Mouse (Mus musculus) embryonic facial prominence, embryonic 13.5 days (tissue): ENCODE measurements around the gene Creg2. TPM values are rescaled to one million over a fixed set of nuclear protein-coding genes. Genes with fewer than 3 reads are reported as not detected.
"Not testable (repeated sequence)": the region's sequence is repeated elsewhere in the genome, so short reads cannot be mapped to it uniquely, and the experiment has no call there.

Experiments used
- ATAC-seq: fragments of 200-750 bp; cut with Nextera tagmentation; 2 replicates; pipeline ENCODE4 v1.8.0; 2017; ENCODE audit warnings: low read depth; ENCODE audit not compliant: insufficient number of reproducible peaks, insufficient read depth, low FRiP score, low TSS enrichment
- H3K27ac ChIP-seq: fragments of 300-500 bp; sonication (generic); 2 replicates; pipeline ENCODE4 v1.5.1; 2015; ENCODE audit warnings: moderate library complexity, mild to moderate bottlenecking, inconsistent platforms
- H3K27me3 ChIP-seq: fragments of 300-500 bp; sonication (generic); 2 replicates; pipeline ENCODE4 v1.6.1; 2015; ENCODE audit warnings: mild to moderate bottlenecking, inconsistent platforms
- H3K36me3 ChIP-seq: fragments of 300-500 bp; sonication (generic); 2 replicates; pipeline ENCODE4 v1.6.1; 2015; ENCODE audit warnings: mild to moderate bottlenecking, inconsistent platforms
- H3K4me1 ChIP-seq: fragments of 300-500 bp; sonication (generic); 2 replicates; pipeline ENCODE4 v1.6.1; 2015; ENCODE audit warnings: inconsistent platforms
- H3K4me2 ChIP-seq: fragments of 300-500 bp; sonication (generic); 2 replicates; pipeline ENCODE4 v1.6.1; 2015; ENCODE audit warnings: moderate library complexity, mild to moderate bottlenecking, inconsistent platforms
- H3K4me3 ChIP-seq: fragments of 300-500 bp; sonication (generic); 2 replicates; pipeline ENCODE4 v1.5.1; 2015; ENCODE audit warnings: mild to moderate bottlenecking, inconsistent platforms
- H3K9ac ChIP-seq: fragments of 300-500 bp; sonication (generic); 2 replicates; pipeline ENCODE4 v1.6.1; 2015; ENCODE audit warnings: mild to moderate bottlenecking, inconsistent platforms
- H3K9me3 ChIP-seq: fragments of 300-500 bp; sonication (generic); 2 replicates; pipeline ENCODE4 v1.6.1; 2016; ENCODE audit warnings: inconsistent platforms
- WGBS: fragments of 180-500 bp; shearing (Covaris S2); methylation state at CpG from one replicate; pipeline ENCODE4 v1.1.7; 2015; ENCODE audit warnings: mixed read lengths; 5-methylcytosine and 5-hydroxymethylcytosine counted together
- polyA plus RNA-seq: library from polyadenylated mRNA; unstranded; fragments of >200 nt; fragmentation: Nextera tagmentation; extraction: Ambion mirVana; gene quantifications from 2 replicates; pipeline ENCODE4 v1.2.1, GENCODE M21; 2015

Creg2 gene
- polyA plus RNA-seq, 1 experiment from 2014 or later: 0.22 TPM

DNA sequence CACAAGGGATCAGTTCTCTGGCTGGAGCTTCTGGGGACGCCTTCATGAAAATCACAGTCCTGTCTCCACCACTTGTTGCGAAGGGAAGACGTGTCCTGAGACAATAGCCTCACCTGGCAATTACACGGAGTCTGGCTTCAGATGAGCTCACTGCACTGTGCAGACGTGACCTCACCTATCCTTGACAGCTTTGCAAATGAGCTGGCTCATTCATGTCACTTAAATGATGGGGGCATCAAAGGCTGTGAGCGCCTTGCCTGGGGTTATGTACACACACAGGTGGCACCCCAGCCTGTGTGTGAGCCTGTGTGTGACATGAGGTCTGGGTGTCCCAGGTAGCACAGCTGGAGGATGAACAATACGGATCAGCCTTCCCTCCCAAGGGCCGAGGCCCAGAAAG, 27.6 kb upstream of the Creg2 start:
- Histone ChIP-seq H3K9me3 (no peaks in the 10 kb centered on the region), H3K4me3 (no peak overlapping the region), H3K4me1 (no peaks in the 10 kb centered on the region), H3K27ac (no peak overlapping the region), H3K36me3 (no peaks in the 10 kb centered on the region), H3K9ac (no peak overlapping the region), H3K27me3 (no peaks in the 10 kb centered on the region), H3K4me2 (no peak overlapping the region)
- ATAC-seq: no peak
- WGBS: 64% methylated on average over 8 of the region's 8 CpGs

- Histone ChIP-seq H3K9me3 (no peaks in the 10 kb centered on the region), H3K9ac (no peak overlapping the region), H3K27me3 (no peaks in the 10 kb centered on the region), H3K4me3 (no peak overlapping the region), H3K36me3 (no peaks in the 10 kb centered on the region), H3K4me2 (no peak overlapping the region), H3K4me1 (no peaks in the 10 kb centered on the region), H3K27ac (no peak overlapping the region)
- ATAC-seq: no peak
- 84% methylated on average over 5 of the region's 5 CpGs for WGBS
These were observed 25.1 kb upstream of the Creg2 start for GRCm38 (mm10) chr1:39676221-39676876.

- Histone ChIP-seq H3K36me3 (no peaks in the 10 kb centered on the region), H3K27me3 (no peaks in the 10 kb centered on the region), H3K9ac (no peak overlapping the region), H3K4me1 (no peaks in the 10 kb centered on the region), H3K9me3 (no peaks in the 10 kb centered on the region), H3K4me2 (no peak overlapping the region), H3K4me3 (no peak overlapping the region), H3K27ac (no peak overlapping the region)
- no peak for ATAC-seq
- WGBS: 80% methylated on average over 9 of the region's 9 CpGs
These were observed 21.3 kb upstream of the Creg2 start for GRCm38 (mm10) chr1:39672362-39673105.

DNA sequence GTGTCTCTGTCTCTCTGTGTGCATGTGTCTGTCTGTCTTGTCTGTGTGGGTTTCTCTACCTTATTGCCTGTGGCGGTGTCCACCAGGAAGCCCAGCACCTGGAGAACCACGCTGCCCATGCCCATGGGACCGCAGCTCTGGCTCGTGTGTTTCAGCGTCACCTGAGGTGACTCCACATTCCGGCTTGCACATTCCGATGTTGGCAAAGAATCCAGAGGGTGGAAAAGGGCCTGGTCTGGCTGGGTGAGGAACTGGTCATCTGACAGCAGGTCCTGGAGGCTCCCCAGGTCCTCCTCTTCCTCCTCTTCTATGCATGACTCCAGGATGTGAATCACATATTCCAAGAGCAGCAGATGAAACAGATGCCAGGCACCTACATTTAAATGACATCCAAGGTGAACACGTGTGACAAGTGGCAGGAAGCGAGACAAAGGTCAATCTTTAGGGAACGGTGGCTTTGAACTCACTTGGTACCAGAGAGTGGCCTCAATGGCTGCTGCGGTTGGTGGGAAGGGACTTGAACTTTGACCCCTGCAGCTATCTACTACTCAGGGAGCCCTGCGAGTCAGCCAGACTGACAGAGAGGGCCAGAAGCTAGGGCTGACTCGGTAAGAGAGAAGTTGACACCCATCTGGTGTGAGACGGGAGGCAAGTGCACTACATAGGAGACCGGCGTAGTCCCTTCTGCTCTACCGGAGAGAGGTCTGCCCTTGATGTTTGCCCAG, 19.1 kb upstream of the Creg2 start:
- H3K9ac ChIP-seq: no peak overlapping the region
- no peaks in the 10 kb centered on the region for H3K9me3 ChIP-seq
- no peak overlapping the region for H3K4me2 ChIP-seq
- WGBS: 88% methylated on average over 17 of the region's 17 CpGs
- H3K27me3 ChIP-seq: no peaks in the 10 kb centered on the region
- no peak overlapping the region for H3K4me3 ChIP-seq
- no peaks in the 10 kb centered on the region for H3K4me1 ChIP-seq
- H3K27ac ChIP-seq: no peak overlapping the region
- ATAC-seq: no peak
- no peaks in the 10 kb centered on the region for H3K36me3 ChIP-seq

DNA sequence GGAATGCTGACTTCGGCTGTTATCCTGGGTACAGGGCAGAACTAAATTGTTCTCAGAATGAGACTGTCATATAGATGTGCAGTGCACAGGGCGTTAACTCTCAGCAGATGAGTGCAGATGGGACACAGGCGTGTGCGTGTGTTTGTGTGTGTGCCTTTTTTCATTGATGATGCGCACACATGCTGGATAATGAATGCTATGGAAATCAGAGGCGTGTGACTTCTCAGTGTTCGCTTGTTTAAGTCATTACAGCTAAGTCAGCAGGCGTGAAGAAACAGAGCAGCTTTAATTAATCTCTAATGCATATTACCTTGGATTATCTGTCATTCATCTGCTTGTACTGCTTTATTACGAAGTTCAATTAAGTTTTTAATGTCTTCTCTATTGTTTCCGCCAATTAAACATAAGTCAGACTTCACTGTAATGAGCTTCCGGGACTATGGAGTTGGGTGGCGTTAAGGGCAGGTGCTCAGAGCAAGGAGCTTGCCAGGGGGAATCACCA, 15.5 kb upstream of the Creg2 start:
- no peak for ATAC-seq
- H3K4me1 ChIP-seq: no peaks in the 10 kb centered on the region
- no peaks in the 10 kb centered on the region for H3K36me3 ChIP-seq
- no peak overlapping the region for H3K27ac ChIP-seq
- no peak overlapping the region for H3K4me2 ChIP-seq
- no peak overlapping the region for H3K4me3 ChIP-seq
- 80% methylated on average over 12 of the region's 12 CpGs for WGBS
- H3K27me3 ChIP-seq: no peaks in the 10 kb centered on the region
- no peak overlapping the region for H3K9ac ChIP-seq
- H3K9me3 ChIP-seq: no peaks in the 10 kb centered on the region

- WGBS: 87% methylated on average over 7 of the region's 7 CpGs
- Histone ChIP-seq H3K4me2 (no peak overlapping the region), H3K4me1 (no peaks in the 10 kb centered on the region), H3K27me3 (no peaks in the 10 kb centered on the region), H3K36me3 (no peaks in the 10 kb centered on the region), H3K27ac (no peak overlapping the region), H3K9me3 (no peaks in the 10 kb centered on the region; the same call in 1 of the 2 replicates), H3K4me3 (no peak overlapping the region), H3K9ac (no peak overlapping the region)
- ATAC-seq: no peak
These were observed 12.9 kb upstream of the Creg2 start for GRCm38 (mm10) chr1:39664039-39664625.

- Histone ChIP-seq H3K27me3 (no peaks in the 10 kb centered on the region), H3K4me2 (no peak overlapping the region), H3K27ac (no peak overlapping the region), H3K9ac (no peak overlapping the region), H3K36me3 (no peaks in the 10 kb centered on the region), H3K9me3 (peaks cover 4% of the 10 kb centered on the region; the same call in 1 of the 2 replicates), H3K4me1 (no peaks in the 10 kb centered on the region), H3K4me3 (no peak overlapping the region)
- WGBS: 72% methylated on average over 4 of the region's 4 CpGs
- ATAC-seq: no peak
These were observed 11.8 kb upstream of the Creg2 start for GRCm38 (mm10) chr1:39663050-39663449.

DNA sequence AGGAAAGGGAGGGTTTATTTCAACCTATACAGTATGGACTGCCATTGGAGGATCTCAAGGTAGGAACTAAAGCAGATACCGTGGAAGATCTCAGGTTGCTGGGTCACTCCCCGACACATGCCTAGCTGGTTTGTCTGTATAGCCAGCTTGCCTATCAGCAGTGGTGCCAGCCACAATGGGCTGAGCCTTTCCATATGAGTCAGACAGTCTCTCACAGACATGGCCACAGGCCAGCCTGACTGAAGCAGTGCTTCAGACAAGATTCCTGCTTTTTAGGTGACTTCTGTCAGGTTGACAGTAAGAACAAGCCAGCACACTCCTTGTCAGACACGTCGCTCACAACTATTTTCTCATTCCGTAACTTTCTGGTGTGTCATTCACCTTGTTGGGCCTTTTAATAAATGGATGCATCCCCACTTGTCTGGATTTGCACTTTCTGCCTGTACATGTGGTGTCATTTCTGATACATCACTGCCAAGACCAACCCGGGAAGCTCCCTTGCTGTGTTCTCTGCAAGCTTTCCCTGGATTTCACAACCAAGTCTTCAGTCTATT, 5.8 kb upstream of the Creg2 start:
- Histone ChIP-seq H3K4me3 (no peak overlapping the region), H3K36me3 (no peaks in the 10 kb centered on the region), H3K9ac (no peak overlapping the region), H3K27ac (no peak overlapping the region), H3K4me1 (no peaks in the 10 kb centered on the region), H3K27me3 (peaks cover 13% of the 10 kb centered on the region), H3K4me2 (no peak overlapping the region), H3K9me3 (peaks cover 4% of the 10 kb centered on the region; the same call in 1 of the 2 replicates)
- ATAC-seq: no peak
- WGBS: 74% methylated on average over 6 of the region's 6 CpGs

GRCm38 (mm10) chr1:39654901-39655300, 3.6 kb upstream of the Creg2 start:
- H3K9ac ChIP-seq, H3K4me2 ChIP-seq, H3K9me3 ChIP-seq, ATAC-seq, H3K4me3 ChIP-seq, H3K27ac ChIP-seq, H3K36me3 ChIP-seq: not testable (repeated sequence)
- Histone ChIP-seq H3K4me1 (peaks cover 14% of the 10 kb centered on the region), H3K27me3 (peaks cover 35% of the 10 kb centered on the region)
- WGBS: 90% methylated on average over 18 of the region's 18 CpGs

DNA sequence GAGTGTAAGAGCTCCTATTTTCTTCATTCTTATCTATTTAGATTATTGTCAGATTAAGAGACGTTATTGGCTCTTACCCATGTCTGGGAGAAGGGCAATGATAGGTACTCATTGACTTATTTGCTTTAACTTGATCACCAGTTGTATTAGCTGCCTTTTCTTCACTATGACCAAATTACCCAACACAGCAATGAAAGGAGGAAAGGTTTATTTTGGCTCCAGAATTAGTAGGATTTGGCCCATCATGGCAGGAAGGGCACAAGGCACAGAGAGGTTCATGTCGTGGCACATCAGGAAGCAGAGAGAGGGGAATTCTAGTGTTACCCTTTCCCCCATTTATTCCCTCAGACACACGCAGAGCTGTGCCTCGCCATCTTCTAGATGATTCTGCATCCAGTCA, 1.8 kb upstream of the Creg2 start:
- no peaks in the 10 kb centered on the region for H3K9me3 ChIP-seq
- H3K36me3 ChIP-seq: no peaks in the 10 kb centered on the region
- H3K4me2 ChIP-seq: no peak overlapping the region
- H3K27ac ChIP-seq: no peak overlapping the region
- ATAC-seq: no peak
- peaks cover 50% of the 10 kb centered on the region for H3K27me3 ChIP-seq
- H3K9ac ChIP-seq: no peak overlapping the region
- no peak overlapping the region for H3K4me3 ChIP-seq
- peaks cover 17% of the 10 kb centered on the region for H3K4me1 ChIP-seq
- WGBS: 83% methylated on average over 4 of the region's 4 CpGs
